Mouse (Mus musculus): ENCODE data around the gene Klf1. TPM values are rescaled to one million over a fixed set of nuclear protein-coding genes. Genes with fewer than 3 reads are reported as not detected.

Gene Klf1
- total RNA-seq (2021), result not detected
- long read RNA-seq, experiment 1, result 0 reads
- long read RNA-seq, experiment 2, result 0 reads

DNA sequence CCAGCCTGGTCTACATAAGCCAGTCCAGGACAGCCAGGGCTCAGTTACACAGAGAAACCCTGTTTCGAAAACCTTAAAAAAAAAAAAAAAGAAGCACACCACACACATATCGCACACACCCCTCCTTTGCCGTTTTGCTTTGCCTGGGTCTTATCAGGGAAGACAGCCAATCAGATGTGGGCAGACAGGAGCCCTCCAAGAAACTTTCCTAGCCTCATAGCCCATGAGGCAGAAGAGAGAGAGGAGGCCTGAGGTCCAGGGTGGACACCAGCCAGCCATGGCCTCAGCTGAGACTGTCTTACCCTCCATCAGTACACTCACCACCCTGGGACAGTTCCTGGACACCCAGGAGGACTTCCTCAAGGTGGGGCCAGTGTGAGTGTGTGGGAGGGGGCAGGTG, at the start of gene Klf1:
Gene Klf1 (plus strand): TSS at position 177 of the 400 bp plus-strand sequence.
- no peak for DNase-seq (ENCODE audit: low spot score in 2 of 2)

GRCm38 (mm10) chr8:84856434-84856833, 45.3 kb upstream of the Klf1 start:
- no peak for DNase-seq (ENCODE audit: low spot score in 2 of 2)

- DNase-seq (ENCODE audit: low spot score in 2 of 2), result peak; percentile 91 to 95
These were observed 44.8 kb upstream of the Klf1 start, which contains the start of gene Farsa for GRCm38 (mm10) chr8:84856864-84857441. Farsa (plus strand) TSS chr8:84856989.

GRCm38 (mm10) chr8:84871376-84872308, 30.1 kb upstream of the Klf1 start, which contains the start of gene Syce2:
Syce2 (plus strand) TSS chr8:84872111.
- peak in 1 of 2 experiments; percentile 58 for DNase-seq (ENCODE audit: low spot score in 2 of 2)

DNA sequence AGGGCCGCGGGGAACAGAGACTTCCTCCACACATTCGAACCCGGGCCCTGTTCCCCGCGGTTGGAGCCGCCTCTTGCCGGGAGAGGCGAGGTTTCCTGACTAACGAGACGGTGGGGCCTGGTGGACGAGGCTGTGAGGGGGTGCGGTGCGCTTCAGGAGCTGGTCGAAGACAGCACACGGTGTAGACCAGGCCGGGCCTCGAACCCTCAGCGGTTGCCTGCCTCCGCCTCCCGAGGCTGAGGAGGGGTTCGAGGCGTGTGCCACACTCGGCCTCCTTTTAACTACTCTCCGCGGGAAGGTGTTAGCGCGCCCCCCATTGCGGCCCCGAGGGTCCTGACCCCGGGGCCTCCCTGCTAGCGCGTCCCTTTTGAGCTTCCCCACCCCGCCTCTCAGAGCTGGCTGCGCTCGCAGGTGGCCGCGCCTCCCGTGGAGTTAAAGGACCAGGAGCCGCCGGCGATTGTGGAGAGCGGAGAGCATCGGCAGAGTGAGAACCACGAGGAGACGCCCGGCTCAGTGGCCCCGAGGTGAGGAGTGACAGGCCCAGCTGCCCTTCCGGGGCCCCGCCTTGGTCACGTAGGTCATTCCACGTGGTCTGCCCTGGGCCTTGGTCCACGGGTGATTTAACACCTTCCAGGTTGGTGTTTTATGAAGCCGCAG, 29.3 kb upstream of the Klf1 start:
- no peak for DNase-seq (ENCODE audit: low spot score in 2 of 2)

DNA sequence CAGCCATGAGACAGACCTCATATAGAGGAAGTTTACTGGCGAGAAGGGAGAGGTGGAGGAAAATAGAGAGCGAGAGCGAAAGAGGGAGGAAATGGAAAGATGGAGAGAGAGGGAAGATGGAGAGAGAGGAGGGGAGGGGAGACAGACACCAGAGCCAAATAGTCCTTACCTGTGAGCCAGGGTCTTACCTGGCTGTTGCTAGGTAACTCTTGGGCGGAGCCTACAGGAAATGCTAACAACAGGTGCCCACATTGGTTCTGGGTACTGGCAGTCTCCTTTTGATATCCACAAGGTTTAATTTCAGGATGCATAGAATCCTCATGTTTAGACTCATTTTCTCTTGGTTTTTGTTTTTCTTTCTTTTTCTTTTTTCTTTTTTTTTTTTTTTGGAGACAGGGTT, 28.7 kb upstream of the Klf1 start:
- DNase-seq (ENCODE audit: low spot score in 2 of 2), result no peak

GRCm38 (mm10) chr8:84874339-84874738, 27.4 kb upstream of the Klf1 start:
- no peak for DNase-seq (ENCODE audit: low spot score in 2 of 2)

GRCm38 (mm10) chr8:84877297-84878035, 24.3 kb upstream of the Klf1 start:
- DNase-seq (ENCODE audit: low spot score in 2 of 2), result no peak

DNA sequence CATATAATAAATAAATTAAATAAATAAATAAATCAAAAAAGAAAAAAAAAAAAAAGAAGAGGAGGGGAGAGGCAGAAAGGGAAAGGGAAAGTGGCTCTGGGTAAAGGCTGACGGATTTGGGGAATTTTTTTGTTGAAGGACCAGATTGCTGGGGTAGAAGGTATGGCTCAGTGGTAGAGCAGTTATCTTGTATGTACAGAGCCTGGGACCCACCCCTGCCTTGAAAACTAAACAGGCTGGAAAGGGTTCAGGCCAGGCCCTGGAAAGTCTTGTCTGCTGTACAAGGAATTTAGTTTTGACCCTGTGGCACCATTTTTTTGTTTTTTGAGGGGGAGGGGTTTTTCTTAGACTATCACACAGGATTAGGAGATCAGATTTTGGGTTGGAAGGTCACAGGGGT, 22.8 kb upstream of the Klf1 start:
- no peak for DNase-seq (ENCODE audit: low spot score in 2 of 2)

DNA sequence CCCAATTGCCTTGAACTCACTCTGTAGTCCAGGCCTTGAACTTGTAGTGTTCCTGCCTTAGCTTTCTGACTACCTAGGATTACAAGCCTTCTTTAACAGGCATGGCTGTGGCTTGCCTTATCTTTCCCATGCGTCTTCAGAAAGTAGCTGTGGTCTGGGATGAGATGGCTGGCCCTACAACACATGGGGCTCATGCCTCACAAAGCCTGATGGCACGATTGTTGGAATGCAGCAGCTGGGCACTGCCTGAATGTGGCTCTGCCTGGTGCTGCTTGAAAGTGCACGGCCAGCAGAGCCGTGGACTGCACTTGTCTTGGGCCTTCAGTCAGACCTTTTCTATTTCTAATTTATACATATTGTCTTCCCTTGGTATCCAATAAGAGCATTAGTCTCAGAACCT, 17.0 kb upstream of the Klf1 start:
- DNase-seq (ENCODE audit: low spot score in 2 of 2), result no peak

- DNase-seq (ENCODE audit: low spot score in 2 of 2), result no peak
These were observed 13.4 kb upstream of the Klf1 start for GRCm38 (mm10) chr8:84888280-84888679.

GRCm38 (mm10) chr8:84889141-84889540, 12.6 kb upstream of the Klf1 start:
- no peak for DNase-seq (ENCODE audit: low spot score in 2 of 2)

- no peak for DNase-seq (ENCODE audit: low spot score in 2 of 2)
These were observed 8.6 kb upstream of the Klf1 start for GRCm38 (mm10) chr8:84892993-84893708.

GRCm38 (mm10) chr8:84893709-84894134, 8.0 kb upstream of the Klf1 start, which contains the start of gene Gcdh:
Gcdh (minus strand) TSS chr8:84893921.
- DNase-seq (ENCODE audit: low spot score in 2 of 2), result peak; percentile 83 to 96

DNA sequence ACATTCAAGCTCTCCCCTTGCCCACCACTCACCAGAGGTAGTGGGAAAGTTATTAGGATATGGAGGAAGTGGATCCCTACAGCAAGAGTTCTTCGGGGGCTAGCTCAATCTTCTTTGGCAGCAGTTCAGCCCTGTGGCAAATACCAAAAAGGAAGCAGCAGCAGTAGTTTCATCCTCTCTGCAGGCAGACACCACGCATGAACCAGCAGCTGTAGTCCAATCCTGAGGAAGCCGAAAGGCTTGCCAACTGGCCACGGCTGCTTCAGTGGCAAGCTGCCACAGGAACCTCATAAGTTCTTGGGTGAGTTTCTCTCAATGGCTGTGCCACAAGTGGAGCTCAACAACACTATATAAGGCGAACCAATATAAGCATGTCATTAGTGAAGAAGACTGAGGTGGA, 5.8 kb upstream of the Klf1 start:
- no peak for DNase-seq (ENCODE audit: low spot score in 2 of 2)

- no peak for DNase-seq (ENCODE audit: low spot score in 2 of 2)
These were observed 657 bp upstream of the Klf1 start for GRCm38 (mm10) chr8:84901071-84901470.

GRCm38 (mm10) chr8:84902367-84902919, 715 bp downstream of the Klf1 start:
- no peak for DNase-seq (ENCODE audit: low spot score in 2 of 2)

- peak; percentile 93 to 95 for DNase-seq (ENCODE audit: low spot score in 2 of 2)
These were observed 1.4 kb downstream of the Klf1 start for GRCm38 (mm10) chr8:84902920-84903661.

GRCm38 (mm10) chr8:84904351-84904750, 2.6 kb downstream of the Klf1 start:
- no peak for DNase-seq (ENCODE audit: low spot score in 2 of 2)
